Mouse (Mus musculus) 416B (cell line): ENCODE data around the gene Rapgef1.

Experiments
- DNase-seq: peaks from one replicate; pipeline ENCODE4 v3.0.0; 2011; ENCODE audit warnings: low read depth

Rapgef1 gene

GRCm38 (mm10) chr2:29645071-29645628, 25.6 kb downstream of the Rapgef1 start:
- no peak for DNase-seq

GRCm38 (mm10) chr2:29646613-29647012, 27.1 kb downstream of the Rapgef1 start:
- DNase-seq: no peak

GRCm38 (mm10) chr2:29647162-29647561, 27.6 kb downstream of the Rapgef1 start:
- DNase-seq: no peak

- no peak for DNase-seq
Observed at GRCm38 (mm10) chr2:29647808-29648207, 28.3 kb downstream of the Rapgef1 start.

- DNase-seq: peak; percentile 76
Observed at GRCm38 (mm10) chr2:29648956-29649794, 29.7 kb downstream of the Rapgef1 start.

- peak; percentile 60 for DNase-seq
Observed at GRCm38 (mm10) chr2:29649795-29650457, 30.4 kb downstream of the Rapgef1 start.

GRCm38 (mm10) chr2:29651876-29652275, 32.4 kb downstream of the Rapgef1 start:
- DNase-seq: no peak

GRCm38 (mm10) chr2:29655433-29655832, 35.9 kb downstream of the Rapgef1 start:
- DNase-seq: no peak

GRCm38 (mm10) chr2:29656095-29656494, 36.6 kb downstream of the Rapgef1 start:
- DNase-seq: peak; percentile 77

GRCm38 (mm10) chr2:29657089-29657488, 37.6 kb downstream of the Rapgef1 start:
- DNase-seq: no peak

GRCm38 (mm10) chr2:29661751-29662191, 42.3 kb downstream of the Rapgef1 start:
- DNase-seq: peak; percentile 85

- DNase-seq: no peak
Observed at GRCm38 (mm10) chr2:29663260-29663877, 43.8 kb downstream of the Rapgef1 start.

GRCm38 (mm10) chr2:29665421-29665820, 45.9 kb downstream of the Rapgef1 start:
- peak; percentile 42 for DNase-seq

GRCm38 (mm10) chr2:29666589-29666988, 47.1 kb downstream of the Rapgef1 start:
- DNase-seq: no peak

GRCm38 (mm10) chr2:29667109-29667508, 47.6 kb downstream of the Rapgef1 start:
- DNase-seq: no peak

- DNase-seq: no peak
Observed at GRCm38 (mm10) chr2:29668011-29668691, 48.6 kb downstream of the Rapgef1 start.

- DNase-seq: peak; percentile 56
Observed at GRCm38 (mm10) chr2:29668963-29669362, 49.4 kb downstream of the Rapgef1 start.

GRCm38 (mm10) chr2:29669711-29670110, 50.2 kb downstream of the Rapgef1 start:
- no peak for DNase-seq

GRCm38 (mm10) chr2:29670231-29670991, 50.9 kb downstream of the Rapgef1 start:
- DNase-seq: peak; percentile 94

- DNase-seq: no peak
Observed at GRCm38 (mm10) chr2:29671374-29671773, 51.9 kb downstream of the Rapgef1 start.

- no peak for DNase-seq
Observed at GRCm38 (mm10) chr2:29671856-29672255, 52.3 kb downstream of the Rapgef1 start.
